Mouse (Mus musculus) frontal cortex, adult (tissue): ENCODE data around the gene Atp8b4.
"Not testable (repeated sequence)": the region's sequence is repeated elsewhere in the genome, so short reads cannot be mapped to it uniquely, and the experiment has no call there.

ENCODE experiments used
- ATAC-seq: cut with Nextera tagmentation; 2 replicates; pipeline ENCODE4 v1.9.2; 2017; ENCODE audit warnings: mild to moderate bottlenecking, moderate library complexity, mixed read lengths; ENCODE audit not compliant: low TSS enrichment

The Atp8b4 gene

GRCm38 (mm10) chr2:126495832-126496695, 4.4 kb downstream of the Atp8b4 start:
- no peak for ATAC-seq

- ATAC-seq = no peak
Observed at GRCm38 (mm10) chr2:126495230-126495629, 5.2 kb downstream of the Atp8b4 start.

GRCm38 (mm10) chr2:126493306-126493705, 7.2 kb downstream of the Atp8b4 start:
- ATAC-seq = no peak

GRCm38 (mm10) chr2:126492713-126493112, 7.8 kb downstream of the Atp8b4 start:
- no peak for ATAC-seq

- no peak for ATAC-seq
Observed at GRCm38 (mm10) chr2:126491446-126491845, 9.0 kb downstream of the Atp8b4 start.

GRCm38 (mm10) chr2:126490573-126490972, 9.9 kb downstream of the Atp8b4 start:
- no peak for ATAC-seq

GRCm38 (mm10) chr2:126485262-126486017, 15.0 kb downstream of the Atp8b4 start:
- no peak for ATAC-seq

- no peak for ATAC-seq
Observed at GRCm38 (mm10) chr2:126483337-126483736, 17.1 kb downstream of the Atp8b4 start.

GRCm38 (mm10) chr2:126477556-126477955, 22.9 kb downstream of the Atp8b4 start:
- ATAC-seq = peak; percentile 55

GRCm38 (mm10) chr2:126475681-126476410, 24.6 kb downstream of the Atp8b4 start:
- no peak for ATAC-seq

GRCm38 (mm10) chr2:126474019-126474418, 26.5 kb downstream of the Atp8b4 start:
- no peak for ATAC-seq

- ATAC-seq = no peak
Observed at GRCm38 (mm10) chr2:126472836-126473235, 27.6 kb downstream of the Atp8b4 start.

GRCm38 (mm10) chr2:126467790-126468189, 32.7 kb downstream of the Atp8b4 start:
- ATAC-seq = no peak

GRCm38 (mm10) chr2:126466391-126467134, 33.9 kb downstream of the Atp8b4 start:
- ATAC-seq = no peak

- ATAC-seq = no peak
Observed at GRCm38 (mm10) chr2:126458661-126459060, 41.8 kb downstream of the Atp8b4 start.

- not testable (repeated sequence) for ATAC-seq
Observed at GRCm38 (mm10) chr2:126457759-126458158, 42.7 kb downstream of the Atp8b4 start.

- ATAC-seq = no peak; the same call in 1 of the 2 replicates
Observed at GRCm38 (mm10) chr2:126450937-126451302, 49.6 kb downstream of the Atp8b4 start.

- ATAC-seq = peak; percentile 80
Observed at GRCm38 (mm10) chr2:126450210-126450936, 50.1 kb downstream of the Atp8b4 start.

GRCm38 (mm10) chr2:126445039-126445438, 55.4 kb downstream of the Atp8b4 start:
- no peak for ATAC-seq

- ATAC-seq = no peak
Observed at GRCm38 (mm10) chr2:126441586-126441985, 58.9 kb downstream of the Atp8b4 start.

GRCm38 (mm10) chr2:126434712-126435111, 65.8 kb downstream of the Atp8b4 start:
- ATAC-seq = no peak
